Mouse (Mus musculus) cerebellum, postnatal 36 days (tissue): Measurements from ENCODE around the gene Slc2a9.

Experiments
- DNase-seq, 2 experiments: peaks; one replicate each; pipeline ENCODE4 v3.0.0; 2021 to 2022; ENCODE audit warnings: mixed read lengths in 2 of 2

Slc2a9 gene

DNA sequence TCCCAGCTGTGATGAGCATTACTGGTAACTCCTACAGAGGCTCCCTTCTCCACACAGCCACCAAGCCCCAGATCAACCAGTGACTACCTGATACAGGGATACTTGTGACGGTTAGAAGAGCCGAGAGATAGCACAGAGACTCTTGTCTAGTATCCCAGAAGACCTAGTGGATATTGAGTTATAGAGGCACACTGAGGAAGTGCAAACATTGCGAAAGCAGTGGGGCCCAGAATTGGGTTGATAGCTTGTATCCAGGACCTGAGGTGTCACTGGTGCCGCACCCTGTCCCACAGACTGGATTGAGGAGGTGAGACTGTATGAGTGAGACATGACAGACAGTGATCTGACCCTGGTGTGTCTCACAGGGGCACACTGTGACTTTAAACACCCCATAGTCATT is at the start of gene Slc2a9:
Gene Slc2a9, minus strand, starts transcription at position 152 of the 400 bp plus-strand sequence.
- DNase-seq: no peak

DNA sequence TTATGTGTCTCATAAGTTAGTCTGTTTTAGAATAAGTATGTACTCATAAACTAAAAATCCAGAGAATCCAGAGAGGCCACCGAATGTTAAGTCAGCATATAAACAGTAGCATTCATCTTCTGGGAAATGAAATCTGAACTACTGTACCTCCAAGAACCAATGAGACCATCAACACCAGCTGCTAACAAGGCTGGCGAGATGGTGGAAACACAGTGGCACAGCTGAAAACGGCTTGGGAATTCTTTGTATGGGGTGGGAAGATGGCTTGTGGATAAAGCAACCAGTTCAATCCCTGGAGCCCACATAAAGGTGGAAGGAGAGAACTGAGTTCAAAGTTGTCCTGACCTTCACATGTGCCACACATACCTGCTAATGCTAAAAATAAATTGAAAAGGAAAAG is 49.7 kb upstream of the Slc2a9 start:
- DNase-seq: no peak

DNA sequence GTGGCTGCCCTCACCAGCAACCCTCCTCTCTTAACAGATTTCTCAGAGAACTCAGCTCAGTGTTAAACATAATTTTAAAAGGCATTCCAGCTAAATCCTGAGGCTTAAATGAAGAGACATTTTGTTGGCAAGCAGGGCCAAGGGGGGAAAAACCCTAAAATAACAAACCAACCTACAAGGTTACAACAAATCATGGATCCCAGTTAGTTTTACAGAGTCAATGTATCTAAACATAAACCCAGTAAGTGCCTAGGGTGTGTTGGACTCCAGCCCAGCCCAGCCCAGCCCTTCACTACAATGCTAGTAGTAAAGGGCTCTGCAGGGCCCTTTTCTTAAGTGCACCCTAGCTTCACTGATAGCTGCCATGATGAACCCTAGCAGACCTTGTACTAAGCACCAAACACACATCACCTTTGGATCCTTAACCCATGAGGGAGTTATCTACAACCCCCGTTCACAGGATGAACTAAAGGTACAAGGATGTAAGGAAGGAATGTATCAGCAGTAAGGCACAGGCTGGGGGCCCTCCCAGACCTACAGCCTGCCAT is 47.4 kb upstream of the Slc2a9 start:
- no peak for DNase-seq

DNA sequence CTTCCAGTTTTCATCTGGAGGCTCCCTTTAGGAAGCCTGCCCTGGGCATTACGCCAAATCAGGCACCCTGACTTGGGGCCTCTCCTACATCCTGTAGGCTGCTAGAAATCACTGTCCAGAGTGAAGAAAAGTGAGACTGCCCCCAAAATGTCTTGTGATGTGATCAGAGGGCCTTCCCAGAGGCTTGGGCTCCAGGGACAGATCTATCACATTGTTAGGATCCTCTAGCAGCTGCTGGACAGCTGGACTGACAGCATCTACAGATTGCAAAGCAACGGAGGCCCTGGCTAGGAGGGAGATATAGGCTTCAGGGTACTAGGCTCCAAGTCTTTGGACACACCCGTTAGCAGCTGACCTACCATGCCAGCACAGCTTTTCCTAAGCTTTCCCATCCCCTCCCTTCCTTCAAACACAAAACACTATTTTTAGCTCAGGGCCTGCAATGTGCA is 46.5 kb upstream of the Slc2a9 start:
- no peak for DNase-seq

DNA sequence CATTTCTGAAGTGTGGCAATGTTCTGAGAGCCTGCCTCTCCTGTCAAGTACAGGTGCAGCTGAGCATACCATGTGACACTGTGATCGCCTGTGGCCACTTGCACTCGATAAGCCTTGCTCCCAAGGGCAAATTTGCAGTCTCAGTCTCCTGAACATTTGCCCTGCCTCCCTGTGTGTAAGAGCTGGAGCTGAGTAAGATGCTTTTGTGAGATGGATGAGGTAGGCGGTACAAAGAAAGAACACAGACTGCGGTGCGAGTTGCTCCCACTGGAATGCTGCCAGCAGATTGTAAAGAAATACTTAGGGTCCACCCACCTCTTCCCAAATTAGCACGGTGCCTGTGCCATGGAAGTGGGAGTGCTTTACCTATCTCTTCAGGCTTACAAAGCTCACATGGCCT is 44.4 kb upstream of the Slc2a9 start:
- no peak for DNase-seq

DNA sequence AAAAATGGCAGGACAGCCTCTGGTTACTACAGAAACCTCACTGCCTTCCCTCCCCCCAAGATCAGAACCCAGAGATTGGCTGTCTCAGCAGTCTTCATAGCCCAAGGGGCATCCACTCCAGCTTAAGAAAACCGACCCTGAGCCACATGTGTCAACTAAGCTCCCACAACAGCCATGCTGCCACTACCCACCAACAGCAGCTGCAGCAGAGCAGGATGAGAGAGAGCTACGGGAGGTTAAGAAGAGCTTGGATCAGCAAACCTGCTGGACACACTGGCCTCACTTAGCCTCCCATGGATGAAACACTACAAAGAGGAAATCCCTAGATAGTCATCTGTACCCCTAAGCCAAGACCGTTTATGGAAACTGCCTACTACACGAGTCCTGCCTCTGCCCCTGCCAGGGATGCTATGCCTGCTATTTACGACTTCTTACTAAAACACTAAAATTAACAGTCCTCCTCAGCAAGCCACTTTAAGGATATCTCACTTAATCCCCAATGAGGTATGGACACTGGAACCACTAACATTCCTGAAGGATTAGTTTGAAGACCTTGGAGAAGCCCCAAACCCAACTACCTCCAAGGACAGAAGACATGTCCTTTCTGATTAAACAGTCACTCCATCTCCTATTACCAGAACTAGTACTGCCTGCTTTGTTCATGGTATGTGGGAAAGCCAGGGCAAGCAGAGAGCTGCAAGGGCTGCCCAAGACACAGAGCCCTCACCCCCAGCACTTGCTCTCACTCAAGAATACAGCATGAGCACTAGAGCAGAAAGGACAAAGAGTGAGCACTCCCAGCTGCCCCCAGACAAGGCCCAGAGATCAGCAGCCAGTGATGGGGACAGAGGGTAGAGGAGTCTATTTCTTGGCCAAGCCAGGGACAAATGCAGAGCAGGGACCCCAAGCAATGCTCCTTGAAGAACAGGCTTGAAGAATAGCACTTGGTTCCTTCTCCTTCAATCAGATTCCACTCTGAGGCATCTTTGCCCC is 41.8 kb upstream of the Slc2a9 start:
- no peak for DNase-seq

DNA sequence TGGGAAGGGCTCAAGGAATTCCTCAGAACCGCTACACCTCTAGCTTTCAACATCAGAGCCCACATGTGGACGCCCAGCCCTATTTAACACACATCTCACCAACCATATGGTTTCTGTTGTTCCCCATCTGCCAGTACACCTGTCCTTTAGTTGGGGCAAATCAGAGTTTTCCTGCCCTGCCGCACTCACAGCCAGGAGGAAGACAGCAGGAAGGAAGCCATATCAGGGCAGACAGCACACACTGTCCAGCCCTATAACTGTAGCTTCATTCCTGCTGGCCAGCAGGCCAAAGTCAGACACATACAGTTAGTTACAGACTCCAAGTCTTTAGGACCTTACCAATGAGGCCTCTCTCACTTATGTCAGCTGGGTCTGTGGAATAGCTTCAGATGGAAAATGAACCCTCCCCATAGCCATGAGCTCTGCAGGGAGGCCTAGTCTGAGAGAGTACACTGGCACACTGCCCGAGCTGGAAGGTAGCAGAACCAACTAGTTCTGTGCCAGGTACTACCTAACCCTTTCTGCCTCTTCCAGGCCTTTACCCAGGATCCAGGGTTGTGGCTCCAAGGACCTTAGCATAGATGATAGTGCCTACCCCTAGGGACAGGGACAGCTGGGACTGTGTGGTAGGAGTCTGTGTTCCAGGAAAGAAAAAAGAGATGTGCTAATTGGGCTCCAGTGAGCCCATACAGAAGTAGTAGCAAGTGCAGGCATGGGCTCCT is 40.7 kb upstream of the Slc2a9 start:
- DNase-seq: peak; percentile 82 to 84

DNA sequence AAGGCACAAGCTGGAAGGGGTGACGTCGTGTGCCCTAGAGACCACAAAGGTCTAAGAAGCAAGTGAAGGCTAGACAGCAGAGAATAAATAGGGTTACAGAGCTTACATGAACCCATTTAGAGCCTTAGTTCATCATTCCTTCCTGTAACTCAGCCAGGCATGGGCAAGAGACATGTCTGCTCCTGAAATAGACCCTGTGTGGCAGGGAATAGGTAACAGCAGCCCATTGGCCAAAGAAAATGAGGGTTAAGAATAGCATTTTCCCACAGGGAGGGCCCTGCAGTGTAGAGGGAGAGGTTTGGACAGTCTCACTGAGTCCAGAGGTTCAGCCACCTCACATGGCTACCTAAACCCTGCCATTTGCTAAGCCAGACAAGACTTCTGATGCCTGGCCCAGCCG is 38.8 kb upstream of the Slc2a9 start:
- DNase-seq: no peak

DNA sequence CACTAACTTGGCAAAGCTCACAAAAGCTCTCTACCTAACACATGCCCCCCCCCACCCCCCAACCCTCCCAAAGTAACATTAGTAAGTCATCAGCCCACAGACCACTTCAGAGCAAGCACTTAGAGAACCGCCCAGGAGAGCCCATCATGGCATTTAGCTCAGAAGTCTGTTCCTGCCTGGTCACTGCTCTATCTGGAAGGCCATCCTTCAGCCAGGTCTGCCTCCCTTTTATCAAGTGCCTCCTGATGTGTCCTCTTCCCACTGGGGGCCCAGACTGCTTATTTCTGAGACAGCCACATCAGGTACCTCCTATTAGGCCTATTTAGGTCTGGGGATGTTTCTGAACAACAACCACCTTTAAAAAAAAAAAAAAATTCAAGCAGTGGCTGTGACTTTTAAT is 38.0 kb upstream of the Slc2a9 start:
- no peak for DNase-seq

DNA sequence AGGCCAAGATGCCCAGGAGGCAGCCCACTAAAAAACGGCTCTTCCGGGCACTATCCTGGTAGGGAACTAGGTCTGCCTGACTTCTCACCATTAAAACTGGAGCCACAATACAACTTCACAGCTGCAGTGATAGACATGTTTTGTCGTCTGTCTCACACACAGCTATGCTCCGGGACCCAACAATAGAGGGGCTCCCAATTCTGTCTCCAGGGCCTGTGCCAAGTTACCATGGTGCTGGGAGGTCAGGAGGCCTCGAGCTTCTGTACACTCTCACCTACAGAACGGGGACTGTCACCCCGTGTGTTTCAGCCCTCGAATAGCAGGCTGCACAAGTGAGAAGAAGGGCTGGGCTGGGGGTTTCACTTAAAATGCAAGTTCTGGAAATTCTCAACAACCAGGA is 35.6 kb upstream of the Slc2a9 start:
- no peak for DNase-seq

DNA sequence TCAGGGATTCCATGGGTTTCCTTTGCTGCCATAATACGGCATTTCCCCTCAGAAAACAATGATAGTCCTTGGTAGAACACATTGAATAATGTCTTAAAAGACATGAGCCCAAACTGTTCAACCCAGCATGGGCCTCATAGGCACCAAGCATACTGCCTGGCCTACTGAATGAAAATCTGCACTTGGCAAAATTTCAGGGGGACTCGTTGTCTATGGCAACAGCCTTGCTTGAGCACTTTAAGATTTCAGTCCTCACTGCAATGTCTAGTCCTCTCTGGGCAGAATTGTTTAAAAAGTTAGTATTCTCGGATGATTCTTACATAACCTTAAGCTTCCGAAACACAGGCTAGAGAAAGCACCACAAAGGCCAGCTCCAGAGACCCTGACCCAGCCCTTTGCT is 34.9 kb upstream of the Slc2a9 start:
- DNase-seq: no peak

DNA sequence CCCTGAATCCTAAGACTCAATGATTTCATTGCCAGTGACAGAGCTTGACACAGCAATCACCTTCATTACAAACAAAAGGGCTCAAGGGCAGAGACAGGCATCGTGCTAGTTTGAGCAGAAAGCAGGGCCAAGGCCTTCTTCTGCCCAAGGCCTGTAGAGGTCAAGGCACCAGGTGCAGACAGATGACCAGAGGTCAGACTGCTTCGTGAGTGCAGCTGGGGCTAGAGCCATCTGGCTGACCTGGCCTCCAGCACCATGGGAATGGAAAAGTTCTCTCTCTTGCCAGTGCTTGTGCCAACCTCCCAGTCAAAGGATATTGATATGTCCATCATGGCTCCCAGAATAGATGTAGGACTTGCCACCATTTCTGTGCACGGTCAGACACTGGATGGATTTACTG is 33.9 kb upstream of the Slc2a9 start:
- no peak for DNase-seq

DNA sequence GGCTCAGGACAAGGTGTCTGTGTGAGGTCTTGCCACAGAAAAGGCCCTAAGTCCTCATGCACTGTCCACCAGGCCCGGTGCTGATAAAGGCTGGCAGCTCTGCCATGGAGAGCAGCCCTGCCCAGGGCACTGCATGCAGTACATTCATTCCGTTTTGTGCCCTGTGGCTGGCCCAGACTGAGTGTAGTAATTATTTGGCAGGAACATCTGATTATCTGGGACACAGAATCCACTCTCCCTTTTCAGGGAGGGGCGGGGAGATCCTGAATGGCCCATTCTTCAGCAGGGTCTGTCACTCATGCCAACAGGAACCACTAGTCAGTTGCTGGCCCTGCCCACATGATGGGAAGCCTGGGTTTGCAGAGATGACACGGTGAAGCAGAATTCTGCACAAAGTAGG is 29.1 kb upstream of the Slc2a9 start:
- peak; percentile 76 to 77 for DNase-seq

DNA sequence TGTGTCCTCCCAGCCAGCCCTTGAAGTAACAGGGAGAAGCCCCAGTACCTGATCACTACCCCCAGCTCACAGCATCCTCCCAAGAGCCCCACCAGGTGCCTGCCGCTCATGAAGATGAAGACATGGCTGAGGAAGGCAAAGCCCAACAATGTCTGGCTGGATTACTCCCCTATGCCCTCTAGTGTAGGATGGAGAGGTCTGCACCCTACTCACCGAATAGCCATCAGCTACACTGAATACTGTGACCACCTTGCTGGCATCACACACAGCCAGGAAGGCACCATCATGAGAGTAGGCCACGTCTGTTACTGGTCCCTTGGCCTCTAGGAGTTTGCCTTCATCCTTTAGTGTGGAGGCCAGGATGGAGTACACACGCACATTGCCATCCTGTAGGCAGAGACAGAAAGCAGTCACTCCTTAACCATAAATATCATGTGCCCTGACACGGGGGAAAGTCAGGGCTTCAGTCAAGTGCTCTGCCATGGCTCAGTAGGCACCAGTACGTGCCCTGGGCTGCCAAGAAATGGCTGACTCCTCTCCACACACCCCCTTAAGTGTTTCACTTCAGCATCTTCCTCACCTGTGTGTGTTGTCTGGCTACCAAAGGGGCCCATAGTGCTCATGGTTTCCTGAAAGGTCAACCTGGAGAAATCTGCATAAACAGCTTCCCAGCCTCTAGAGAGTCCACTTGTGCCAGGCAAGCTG is 26.9 kb upstream of the Slc2a9 start:
- DNase-seq: no peak

DNA sequence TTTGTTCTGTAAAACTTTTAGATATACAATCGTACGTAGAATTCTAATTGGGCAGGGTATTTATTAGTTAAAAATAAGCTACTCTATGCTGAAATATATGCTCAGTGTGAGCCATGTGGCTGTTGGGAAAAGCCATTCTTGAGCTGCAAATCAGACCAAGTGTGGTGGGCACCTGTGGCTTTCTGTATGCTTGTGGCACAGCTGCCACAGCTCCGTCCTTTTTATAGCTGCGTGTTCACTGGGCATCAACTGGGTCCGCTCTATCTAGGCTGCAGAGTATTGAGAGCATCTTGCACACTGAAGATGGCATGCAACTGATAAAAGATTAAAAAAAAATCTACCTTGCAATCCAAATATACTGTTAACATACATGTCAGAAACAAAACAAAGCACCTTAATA is 20.0 kb upstream of the Slc2a9 start:
- DNase-seq: no peak

DNA sequence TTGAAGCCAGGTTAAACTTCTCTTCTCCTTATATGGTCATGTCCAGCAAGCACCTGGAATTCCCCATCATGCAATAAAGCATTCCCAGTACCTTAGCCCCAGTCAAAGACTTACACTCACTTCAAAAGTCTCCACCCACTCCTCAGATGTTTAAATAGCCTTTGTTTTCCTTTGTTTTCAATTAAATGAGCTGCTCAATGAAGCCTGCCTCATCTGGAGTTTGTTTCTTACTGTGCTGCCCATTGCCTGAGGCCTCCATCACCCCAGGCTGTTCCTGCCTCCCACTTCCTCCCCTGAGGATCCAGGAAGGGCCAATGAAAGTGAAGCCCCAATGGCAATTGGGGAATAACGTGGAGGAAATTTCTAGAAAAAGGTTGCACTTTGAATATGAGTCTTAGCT is 17.9 kb upstream of the Slc2a9 start:
- DNase-seq: no peak

DNA sequence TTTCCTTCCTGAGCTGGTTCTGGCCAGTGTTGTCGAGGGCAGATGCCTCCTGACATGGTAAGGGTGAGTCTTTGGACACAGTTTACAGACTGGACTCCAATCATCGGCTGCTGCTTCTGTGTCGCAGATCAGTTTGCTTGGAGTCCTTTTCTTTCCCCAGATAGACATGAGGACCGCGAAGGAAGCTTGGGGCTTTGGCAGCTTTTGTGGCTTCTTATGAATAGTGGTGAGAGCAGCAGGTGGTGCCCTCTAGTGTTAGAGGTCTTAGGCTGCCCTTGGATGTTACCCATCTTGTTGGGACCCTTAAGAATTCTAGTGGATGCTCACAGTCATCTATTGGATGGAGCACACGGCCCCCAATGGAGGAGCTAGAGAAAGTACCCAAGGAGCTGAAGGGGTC is 13.3 kb upstream of the Slc2a9 start:
- DNase-seq: peak in 1 of 2 experiments; percentile 30

DNA sequence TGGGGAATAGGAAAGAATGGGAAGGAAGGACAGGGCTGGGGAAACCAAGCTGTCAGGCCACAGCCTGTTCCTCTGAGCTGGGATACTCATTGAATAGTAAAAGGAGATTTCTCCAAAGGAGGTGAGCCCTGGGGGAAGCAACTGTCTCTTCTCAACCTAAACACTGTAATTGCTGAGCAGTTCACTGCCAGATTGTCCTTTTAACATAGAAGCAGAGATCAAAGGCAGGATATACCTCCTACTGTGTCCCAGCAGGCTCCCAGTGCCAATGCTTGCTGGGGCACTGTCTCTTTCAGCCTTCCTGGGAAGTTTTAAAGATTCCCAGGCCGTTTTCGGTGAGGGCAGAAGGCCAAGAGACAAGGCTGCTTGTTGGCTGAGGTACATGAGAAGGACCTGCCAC is 10.0 kb upstream of the Slc2a9 start:
- no peak for DNase-seq

DNA sequence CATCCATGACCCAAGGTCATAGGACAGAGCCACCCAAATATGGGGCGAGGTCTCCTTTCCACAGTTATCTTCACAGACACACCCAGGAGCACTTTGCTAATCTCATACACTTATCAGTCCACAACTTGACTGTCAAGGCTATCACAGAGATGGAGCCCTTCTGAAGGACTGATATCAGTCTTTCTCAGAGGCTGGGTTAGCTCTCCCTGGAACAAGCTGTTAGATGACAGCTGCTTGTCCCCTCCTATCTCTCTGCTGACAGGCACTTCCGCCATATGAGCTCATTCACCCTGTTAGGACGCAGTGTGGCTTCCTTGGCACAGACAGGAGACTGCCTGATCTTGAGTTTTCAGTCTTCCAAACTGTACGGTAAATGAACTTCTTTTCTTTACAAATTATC is 6.6 kb upstream of the Slc2a9 start:
- no peak for DNase-seq

DNA sequence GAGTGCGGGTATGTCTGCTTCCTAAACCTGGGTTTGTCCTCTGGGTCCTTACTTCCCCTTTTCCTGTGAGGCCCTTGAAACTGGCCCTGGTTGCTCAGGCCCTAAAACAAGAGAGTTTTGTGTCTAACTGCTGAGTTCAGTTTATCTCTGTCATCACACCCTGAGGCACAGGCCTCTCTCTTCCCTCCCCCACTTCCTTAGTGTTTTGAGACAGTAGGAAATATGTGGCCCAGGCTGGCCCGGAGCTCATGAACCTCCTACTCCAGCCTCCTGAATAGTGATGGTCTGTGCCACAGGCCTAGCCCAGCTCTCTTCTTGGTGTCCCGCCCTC is 2.5 kb upstream of the Slc2a9 start:
- DNase-seq: no peak

DNA sequence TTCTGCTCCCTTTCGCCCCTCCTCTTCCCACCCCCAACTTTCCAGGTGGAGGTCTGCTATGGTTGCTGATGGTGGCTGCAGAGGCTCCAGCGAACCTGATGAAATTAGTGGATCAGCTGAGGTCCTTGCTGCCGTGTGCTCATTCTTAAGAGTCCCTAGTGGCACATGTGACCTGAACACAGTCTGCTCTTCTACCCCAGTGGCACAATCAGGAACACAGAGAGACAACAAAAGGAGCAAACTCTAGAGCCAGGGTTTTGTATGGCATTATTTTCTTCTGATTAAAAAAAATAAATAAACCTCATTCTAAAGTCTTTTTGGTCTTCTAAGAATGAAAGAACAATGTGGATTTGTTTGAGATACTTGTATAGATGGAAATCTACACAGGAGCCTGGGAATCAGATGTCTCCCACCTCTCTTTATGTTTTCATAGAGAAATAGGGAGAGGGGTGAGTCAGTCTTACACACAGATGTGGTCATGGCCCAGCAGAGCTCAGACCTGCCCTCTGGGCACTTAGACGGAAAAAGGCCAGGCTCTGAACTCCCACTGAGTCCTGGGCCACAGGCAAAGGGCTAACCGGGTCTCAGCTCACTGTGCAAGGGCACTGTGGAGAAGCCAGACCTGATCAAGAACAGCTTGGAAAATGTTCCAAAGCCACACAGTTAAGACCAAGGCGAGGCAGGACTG is 1.9 kb upstream of the Slc2a9 start:
- DNase-seq: no peak

DNA sequence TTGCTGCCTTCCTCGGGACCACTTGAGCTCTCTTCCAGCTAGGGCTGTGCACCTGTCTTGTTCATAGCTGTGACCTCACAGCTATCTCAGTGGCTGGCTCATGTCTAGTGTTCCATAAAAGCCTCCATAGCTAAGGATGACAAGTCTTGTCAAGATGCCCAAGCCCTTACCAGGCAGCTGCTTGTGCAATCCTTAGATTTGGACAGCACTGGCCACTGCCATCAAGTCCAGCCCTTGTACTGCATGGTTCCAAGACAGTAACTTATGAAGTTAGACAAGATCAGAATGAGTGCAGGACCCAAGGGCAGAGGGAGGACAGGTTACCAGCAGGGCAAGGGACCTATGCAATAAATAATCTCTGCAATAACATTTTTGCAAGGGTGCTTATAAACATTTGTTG is 1.2 kb upstream of the Slc2a9 start:
- DNase-seq: no peak

DNA sequence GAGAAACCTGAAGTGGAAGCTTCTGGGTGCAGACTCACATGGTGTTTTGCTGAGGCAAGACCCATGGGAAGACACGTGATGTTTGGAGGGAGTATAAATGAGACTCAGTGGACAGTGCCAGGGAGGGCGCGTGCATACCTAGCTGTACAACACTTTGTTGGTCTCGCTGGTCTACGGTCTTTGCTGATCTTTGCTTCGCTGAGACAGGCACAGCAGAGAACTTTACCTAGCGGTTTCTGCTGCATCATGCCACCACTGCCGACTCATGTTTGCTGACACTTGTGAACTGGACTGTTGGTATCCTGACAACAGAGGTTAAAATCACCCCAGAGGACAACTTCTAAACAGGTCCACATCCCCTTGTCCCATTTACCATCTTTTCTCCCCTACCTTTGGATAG is 2.9 kb downstream of the Slc2a9 start:
- no peak for DNase-seq
